Mouse (Mus musculus) adrenal gland, postnatal 36 days (tissue): ENCODE data around the gene Gm36210. TPM values are rescaled to one million over a fixed set of nuclear protein-coding genes. Genes with fewer than 3 reads are reported as not detected.

Experiments used
- DNase-seq, 2 experiments: peaks; one replicate each; pipeline ENCODE4 v3.0.0; 2021; ENCODE audit warnings: mixed read lengths in 1 of 2
- long read RNA-seq, 2 experiments: library from polyadenylated mRNA; stranded (forward); transcript quantifications; one replicate each; pipeline ENCODE4 v2.0.0; 2021; ENCODE audit warnings: borderline sequencing depth in 2 of 2
- total RNA-seq, 2 experiments: library from RNA; stranded (reverse); gene quantifications; 2 replicates each; pipeline ENCODE4 v1.2.3; 2021

Gm36210 gene
- not detected for total RNA-seq
- long read RNA-seq, experiment 1, result 0 reads
- long read RNA-seq, experiment 2, result 0 reads

DNA sequence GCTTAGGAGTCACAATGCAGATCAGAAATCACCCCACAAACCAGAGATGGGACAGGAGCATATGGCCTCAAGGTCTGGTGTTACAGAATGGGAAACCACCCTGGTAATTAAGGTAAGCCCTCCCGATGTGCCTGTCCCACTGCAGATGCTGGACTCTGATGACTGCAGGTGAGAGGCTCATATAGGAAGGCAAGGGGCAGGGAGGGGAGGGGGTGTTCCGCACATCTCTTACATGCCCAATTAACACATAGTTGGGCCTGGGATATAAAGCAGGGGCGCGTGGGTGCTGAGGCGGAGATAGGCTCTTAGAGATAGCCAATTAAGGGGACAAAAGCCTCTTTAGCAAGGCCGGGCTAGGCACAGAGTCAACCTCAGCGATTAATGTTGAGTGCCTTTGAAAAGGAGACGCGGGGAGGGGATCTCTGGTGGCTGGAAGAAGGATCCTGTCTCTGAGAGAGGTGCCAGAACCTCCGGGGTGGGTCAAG is at the start of gene Gm36210:
Gene Gm36210 (minus strand): TSS at position 51 of the 485 bp plus-strand sequence.
- DNase-seq, result no peak

DNA sequence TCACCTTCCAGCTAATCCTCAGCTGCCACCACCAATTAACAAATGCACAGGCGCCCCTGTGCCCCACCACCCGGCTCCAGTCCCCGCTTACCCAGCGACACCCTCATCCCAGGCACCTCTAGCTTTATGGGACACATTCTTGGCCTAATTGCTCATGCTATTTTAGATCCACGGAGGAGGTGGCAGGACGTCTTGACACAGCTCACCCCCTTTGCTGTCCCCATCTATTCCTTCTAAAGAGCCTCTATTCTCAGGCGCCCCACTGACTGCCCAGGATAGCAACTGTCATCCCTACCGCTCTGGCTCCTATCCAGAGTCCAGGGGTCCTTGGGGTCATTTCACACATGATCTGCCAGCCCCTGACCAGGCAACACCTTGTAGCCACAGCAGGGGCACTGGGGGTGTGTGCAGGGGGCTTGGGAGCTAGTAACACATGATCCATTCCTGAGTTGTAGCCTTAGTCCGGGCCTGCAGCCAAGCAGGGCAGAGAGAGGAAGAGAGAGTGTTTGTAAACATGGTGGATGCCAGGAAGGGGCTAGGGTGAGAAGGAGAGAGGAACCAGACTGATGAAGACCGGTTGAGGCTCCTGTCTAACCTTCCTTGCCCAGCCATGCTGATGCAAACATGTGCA is 47.6 kb upstream of the Gm36210 start:
- DNase-seq, result no peak

DNA sequence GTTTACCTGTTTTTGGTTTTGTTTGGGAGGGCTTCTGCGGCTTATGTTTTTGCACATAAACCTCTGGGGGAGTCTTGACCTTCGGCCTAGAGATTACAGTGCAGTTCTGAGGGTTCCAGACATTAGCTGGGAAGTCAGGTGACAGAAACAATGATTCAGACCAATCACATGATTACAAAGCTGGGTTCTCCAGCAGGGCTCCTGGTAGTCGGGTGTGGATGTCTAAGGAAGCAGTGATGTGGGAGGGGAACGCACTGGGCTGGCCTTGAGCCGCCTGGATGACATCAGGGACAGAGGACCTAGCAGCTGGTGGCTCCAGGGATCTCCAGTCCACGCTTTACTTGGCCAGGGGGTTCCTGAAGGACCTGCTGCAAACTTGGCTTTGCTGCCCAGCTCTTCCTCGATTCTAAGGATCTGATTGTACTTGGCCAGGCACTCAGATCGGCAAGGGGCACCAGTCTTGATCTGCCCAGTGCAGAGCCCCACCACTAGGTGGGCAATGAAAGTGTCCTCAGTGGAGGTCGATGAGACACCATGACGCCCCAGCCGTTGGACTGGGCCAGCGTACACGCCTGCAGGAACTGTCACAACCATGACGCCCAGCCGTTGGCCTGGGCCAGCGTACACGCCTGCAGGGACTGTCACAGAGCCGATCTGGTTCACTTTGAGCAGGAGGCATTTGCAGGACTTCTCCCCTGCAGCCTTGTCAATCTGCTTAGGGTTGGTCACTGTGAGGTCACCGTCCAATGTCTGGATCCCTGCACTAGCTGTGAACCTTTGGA is 44.4 kb upstream of the Gm36210 start:
- peak; percentile 62 to 71 for DNase-seq

DNA sequence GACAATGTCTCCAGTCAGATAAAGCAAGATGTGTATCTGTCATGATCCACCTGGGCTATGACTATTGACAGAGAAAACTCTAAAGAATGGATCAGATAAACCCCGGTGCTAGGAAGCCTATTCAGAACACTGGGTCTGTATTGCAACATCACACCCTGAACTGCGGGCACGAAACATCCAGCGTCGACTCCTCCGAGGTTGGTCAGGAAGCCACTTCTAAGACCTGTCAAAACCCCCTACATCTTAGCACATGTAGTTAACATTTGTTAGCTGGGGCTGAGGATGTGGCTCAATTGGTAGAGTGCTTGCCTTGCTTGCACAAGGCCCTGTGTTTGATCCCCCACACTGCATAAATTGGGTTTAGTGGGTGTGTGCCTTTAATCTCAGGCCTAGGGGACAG is 42.1 kb upstream of the Gm36210 start:
- no peak for DNase-seq

DNA sequence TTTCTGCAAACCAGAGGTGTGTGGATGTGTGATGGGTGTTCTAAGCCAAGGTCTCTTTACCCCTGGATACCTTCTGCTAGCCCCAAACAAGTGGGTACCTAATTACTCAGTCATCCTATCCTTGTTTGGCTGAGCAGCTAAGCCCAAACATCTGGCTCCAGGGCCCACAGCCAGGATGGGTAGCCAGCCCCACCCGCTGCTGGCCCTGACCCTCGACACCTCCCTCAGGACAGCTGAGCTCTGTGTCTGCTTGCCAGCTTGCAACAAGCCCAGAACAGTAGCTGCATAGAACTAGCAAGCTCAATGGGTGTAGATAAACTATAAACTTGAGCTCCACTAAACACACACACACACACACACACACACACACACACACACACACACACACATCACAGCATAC is 41.5 kb upstream of the Gm36210 start:
- peak; percentile 77 to 80 for DNase-seq

DNA sequence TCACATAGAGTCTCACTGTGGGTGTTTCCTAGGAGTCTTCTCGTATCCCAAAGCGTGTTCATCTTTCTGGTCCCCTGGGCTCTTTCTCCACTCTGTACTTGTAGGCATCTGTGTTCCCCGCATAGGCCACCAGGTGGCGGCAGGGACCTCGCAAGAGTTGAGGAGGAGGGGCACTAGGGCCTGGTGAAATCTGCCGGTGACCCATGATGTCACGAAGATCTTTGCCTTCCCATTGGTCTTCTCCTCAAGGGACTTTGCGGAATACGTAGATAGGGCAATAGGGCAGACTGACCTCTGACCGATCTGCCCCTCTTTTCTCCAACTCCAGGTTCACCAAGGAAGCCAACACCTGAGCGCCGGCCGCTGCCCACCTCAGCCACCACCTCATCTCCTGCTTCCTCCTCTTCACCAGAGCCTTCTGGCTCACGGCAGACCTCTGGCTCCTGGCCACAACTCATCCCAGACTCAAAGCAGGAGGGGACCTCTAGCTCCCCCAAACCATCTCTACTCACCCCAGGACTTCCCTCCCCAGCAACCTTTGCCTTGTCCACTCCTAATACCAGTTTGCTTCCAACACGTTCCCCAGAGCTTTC is 37.0 kb upstream of the Gm36210 start:
- DNase-seq, result peak; percentile 94 to 95

DNA sequence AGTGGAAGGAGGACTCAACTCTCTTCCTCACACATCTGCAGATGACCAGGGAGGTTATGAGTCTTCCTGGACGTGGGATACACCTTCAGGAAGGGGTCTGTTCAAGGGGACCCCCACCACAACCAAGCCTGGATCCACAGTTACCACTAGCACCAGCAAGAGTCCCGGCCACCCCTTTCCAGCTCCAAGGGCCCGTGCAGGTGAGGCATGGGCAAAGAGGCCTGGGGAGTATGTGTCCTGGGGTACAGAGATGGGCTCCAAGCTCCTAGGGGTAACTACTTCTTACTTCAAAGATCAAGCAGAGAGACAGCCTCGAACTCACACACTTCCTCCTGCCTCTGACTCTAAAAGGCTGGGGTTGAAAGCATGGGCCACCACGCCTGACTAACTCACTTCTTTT is 36.4 kb upstream of the Gm36210 start:
- no peak for DNase-seq

DNA sequence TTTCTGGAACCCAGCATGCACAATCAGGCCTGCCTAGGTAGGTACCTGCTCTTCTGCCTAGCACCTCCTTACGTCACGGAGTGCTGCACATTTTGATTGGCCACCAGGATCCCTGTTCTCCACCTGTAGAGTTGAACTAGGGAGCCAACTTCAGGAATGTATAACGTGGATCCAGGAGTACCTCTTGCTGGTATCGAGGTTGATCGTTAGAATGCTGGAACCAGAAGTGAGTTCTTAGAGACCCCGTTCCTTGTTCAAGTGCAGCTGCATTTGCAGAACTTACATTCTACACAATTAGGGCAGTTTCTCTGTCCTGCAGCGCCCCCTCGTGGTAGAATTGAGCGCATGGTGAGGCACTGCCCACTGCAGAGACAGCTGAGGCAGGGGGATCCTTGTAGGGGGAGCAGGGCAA is 33.8 kb upstream of the Gm36210 start:
- peak; percentile 87 to 89 for DNase-seq

DNA sequence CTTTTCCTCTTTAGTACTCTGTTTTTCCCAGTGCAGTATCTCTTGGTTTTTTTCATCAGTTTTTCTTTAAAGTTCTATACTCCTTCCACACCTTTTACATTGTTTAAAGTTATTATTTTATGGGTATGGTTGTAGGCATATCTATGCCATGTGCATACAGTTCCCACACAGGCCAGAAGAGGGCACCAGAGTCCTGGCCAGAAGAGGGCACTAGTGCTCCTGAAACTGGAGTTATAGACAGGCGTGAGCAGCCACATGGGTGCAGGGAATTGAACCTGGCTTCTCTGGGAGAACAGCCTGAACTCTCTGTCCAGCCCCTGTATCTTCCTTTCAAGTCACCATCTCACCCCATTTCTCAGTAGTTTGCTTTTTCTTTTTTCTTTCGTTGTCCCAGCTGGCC is 32.1 kb upstream of the Gm36210 start:
- peak; percentile 83 to 86 for DNase-seq

DNA sequence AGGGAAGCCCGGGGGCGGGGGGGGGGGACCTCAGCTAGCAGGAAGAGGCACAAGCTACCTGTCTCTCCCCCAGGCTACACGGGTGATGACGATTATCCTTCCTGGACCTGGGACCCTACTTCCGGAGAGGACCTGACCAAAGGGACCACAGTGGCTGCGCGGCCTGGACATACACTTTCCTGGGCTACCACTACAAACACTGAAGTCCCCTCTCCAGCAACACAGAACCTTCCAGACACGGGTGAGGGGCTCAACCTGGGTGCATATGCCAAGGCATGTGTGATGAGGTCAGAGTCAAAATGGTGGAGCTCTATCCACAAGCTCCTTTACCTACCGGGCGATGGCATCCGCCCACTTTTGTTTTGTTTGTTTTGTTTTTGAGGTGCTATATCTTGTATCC is 31.1 kb upstream of the Gm36210 start:
- no peak for DNase-seq

DNA sequence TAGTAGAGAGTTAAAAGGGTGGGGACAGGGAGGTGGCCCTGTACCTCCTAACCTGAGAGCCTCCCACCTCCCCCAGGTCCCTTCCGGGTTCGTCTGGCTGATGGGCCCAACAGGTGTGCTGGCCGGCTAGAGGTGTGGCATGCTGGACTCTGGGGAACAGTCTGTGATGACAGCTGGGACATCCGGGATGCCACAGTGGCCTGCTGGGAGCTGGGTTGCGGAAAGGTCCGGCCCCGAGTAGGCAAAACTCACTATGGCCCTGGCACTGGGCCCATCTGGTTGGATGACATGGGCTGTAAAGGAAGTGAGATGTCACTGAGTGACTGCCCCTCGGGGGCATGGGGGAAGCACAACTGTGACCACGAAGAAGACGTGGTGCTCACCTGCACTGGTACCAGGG is 30.5 kb upstream of the Gm36210 start:
- no peak for DNase-seq

DNA sequence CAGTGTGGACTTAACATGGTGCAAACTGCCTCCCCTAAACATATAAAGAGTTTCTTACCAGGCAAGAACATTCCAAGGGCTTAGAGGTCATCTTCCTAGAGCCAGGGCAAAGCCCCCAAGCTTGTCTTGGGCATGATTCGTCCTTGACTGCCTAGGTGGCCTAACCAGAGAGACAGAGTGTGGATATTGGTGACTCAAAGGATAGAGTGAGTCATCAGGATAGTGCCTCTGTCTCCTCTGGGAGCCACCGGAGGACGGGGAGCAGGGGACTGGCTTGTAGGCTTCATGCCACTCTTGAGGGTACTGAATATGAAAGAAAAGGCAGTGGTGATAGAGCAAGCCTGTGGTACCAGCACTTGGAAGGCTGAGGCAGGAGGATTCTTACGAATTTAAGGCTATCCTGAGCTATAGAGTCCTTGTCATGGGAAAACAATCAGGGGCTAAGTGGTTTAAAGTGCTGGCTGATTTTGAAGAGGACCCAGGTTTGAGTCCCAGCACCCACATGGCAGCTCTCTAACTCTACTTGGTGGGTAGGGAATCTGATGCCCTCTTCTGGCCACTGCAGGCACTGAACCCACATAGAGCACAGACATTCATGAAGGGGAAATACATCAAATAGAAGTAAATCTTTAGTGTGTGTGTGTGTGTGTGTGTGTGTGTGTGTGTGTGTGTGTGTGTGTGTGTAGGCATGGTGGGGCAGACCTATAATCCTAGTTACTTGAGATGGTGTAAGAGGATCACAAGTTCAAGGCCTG is 28.0 kb upstream of the Gm36210 start:
- peak; percentile 33 to 43 for DNase-seq

DNA sequence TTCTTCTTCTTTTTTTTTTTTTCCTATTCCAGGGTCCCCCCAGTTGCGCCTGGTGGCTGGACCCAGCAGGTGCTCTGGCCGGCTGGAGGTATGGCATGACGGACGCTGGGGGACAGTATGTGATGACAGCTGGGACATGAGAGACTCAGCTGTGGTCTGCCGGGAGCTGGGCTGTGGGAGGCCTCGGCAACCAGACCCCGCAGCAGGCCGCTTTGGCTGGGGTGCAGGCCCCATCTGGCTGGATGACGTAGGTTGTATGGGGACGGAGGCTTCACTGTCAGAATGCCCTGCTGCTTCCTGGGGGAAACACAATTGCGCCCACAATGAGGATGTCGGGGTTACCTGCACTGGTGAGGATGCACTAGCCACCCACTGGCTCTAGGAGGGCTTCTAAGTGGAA is 26.8 kb upstream of the Gm36210 start:
- DNase-seq, result no peak

DNA sequence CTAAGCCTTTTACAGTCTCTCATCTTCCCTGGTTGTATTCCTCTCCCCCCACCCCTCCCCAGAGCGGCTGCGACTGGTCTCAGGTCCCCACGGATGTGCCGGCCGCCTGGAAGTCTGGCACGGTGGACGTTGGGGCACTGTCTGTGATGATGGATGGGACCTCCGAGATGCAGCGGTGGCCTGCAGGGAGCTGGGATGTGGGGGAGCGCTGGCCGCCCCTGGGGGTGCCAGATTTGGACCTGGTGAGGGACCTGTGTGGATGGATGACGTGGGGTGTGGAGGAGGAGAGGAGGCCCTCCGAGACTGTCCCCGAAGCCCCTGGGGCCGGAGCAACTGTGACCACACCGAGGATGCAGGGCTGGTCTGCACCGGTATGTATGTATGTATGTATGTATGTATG is 22.0 kb upstream of the Gm36210 start:
- DNase-seq, result no peak

DNA sequence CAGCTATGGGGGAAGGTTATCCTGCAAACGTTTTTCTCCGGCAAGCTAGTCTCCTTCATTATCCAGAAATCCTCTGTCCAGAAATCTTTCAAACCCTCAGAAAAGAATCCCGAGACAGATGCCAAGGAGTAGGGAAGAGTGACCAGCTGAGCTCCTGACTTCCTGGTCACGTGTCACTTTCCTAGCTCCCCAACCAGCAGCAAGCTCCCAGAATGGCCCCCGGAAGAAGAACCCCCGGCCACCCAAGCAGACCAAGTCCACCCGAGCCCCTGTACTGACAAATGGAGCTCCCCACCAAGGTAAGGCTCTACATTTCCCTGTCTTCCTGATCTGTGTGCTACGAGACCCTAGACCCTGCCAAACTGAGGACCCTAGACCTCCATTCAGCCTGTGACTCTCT is 21.4 kb upstream of the Gm36210 start:
- no peak for DNase-seq

DNA sequence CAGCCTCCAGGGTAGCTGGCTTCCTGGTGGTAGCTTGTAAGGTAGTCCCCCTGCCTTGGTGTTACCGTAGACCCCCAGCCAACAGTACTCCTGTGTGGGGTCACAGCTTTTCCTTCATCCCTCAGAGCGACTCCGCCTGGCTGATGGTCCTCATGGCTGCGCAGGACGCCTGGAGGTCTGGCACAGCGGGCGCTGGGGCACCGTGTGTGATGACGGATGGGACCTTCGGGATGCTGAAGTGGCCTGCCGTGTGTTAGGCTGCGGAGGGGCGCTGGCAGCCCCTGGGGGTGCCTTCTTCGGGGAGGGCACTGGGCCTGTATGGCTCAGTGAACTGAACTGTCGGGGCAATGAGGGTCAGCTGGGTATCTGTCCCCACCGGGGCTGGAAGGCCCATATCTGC is 20.5 kb upstream of the Gm36210 start:
- no peak for DNase-seq

DNA sequence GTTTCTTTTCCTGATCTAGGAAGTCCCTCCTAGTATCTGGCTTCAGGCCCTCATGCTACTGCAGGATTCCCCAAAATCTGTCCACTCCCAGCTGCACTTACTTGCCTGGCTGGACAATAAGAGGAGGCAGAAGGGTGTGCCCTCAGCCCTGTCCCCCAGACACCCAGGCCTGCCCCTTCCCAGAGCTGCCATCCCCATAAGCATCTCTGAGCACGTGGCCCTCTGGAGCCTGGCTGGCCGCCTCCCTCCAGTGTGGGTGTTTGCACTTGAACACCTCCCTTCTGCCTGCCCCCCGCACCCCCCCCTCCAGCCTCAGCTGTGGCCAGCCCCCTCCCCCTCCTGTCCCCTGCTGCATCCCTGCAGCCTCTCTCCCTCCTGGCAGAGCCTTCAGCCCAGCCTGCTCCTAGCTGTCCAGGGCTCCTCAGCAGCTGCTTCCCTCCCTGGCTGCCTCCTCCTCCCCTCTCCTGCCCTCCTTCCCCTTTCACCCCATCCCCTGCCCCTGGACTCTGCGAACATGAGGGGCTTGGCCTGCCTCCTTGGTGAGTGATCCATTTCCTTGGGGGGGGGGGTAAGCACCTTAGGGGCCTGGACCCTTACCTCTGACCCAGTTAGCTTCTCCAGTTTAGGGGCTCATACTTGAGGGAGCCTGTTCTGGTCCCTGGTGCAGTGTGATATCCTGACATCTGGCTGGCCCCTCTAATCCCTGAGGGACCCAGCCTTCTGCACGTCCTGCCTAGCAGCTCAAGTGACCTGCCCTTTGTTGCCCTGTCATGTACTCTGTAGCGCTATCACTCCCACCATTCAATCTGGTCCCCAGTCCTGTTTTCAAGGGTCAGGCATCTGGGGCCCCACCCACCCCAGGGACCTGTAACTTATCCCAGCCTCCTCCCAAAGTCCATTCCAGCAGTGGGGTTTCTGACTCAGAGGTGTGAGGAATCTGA is 19.4 kb upstream of the Gm36210 start, which contains the start of gene Ssc5d:
Gene Ssc5d (plus strand): TSS at position 345 of the 941 bp plus-strand sequence.
- DNase-seq, result no peak

DNA sequence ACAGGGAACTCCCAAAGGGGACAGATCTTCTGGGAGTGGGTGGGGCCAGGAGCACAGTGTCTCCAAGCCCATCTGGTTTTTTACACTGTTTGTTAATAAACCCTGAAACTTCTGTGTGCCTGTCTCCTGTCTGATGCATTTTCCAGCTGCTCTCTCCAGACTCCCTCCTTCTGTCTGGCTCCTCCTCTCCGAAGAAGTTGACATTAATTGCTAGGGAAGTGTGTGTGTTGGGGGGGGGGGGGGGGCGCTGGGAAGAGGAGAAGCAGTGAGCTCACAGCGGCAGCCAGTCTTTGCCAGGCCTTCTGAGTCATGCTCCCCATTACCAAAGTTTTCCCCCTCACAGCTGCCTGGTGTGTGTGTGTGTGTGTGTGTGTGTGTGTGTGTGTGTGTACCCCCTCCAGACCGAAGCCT is 18.6 kb upstream of the Gm36210 start:
- DNase-seq, result peak; percentile 61 to 71

DNA sequence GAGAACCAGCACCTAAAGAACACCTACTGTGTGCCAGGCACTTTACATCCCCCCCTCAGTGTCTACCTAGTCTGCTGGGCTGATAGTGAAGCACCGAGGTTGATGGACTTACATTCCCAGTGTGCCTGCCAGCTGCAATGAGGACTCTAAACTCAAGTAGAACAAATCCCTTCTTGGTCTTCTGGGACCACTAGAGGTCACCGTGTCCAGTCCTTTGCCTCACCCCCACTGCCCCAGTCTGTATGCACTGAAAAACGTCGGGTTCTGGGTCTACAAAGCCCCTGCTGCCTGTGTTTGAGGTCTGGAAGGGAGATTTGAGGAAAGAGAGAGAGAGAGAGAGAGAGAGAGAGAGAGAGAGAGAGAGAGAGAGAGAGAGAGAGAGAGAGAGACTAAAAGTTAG is 18.2 kb upstream of the Gm36210 start:
- DNase-seq, result no peak

DNA sequence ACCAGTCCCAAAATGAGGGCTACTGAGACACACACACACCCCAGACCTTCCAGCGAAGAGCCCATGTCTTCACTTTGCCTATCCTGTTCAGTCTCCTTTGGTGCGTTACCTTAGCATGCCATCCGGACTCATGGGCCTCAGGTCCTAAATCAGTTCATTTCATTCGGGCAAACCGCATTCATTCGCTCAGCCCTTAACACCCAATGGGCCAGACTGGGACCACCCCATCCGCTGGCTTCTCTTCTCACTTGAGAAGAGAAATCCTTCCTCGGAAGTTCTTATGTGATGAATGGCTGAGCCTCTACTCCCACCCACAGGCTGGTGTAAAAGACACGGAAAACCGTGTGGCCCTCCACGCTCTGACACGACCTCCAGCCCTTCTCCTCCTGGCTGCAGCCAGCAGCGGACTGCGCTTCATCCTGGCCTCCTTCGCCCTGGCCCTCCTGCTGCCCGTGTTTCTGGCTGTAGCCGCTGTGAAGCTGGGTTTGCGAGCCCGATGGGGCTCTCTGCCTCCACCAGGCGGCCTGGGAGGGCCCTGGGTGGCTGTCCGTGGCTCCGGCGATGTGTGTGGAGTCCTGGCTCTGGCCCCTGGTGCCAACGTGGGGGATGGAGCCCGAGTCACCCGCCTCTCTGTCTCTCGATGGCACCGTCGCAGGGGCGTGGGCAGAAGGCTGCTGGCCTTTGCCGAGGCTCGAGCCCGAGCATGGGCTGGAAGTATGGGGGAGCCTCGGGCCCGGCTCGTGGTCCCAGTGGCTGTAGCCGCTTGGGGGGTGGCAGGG is 17.5 kb upstream of the Gm36210 start:
- DNase-seq, result peak; percentile 75 to 78
